In the genomic region with DNA sequence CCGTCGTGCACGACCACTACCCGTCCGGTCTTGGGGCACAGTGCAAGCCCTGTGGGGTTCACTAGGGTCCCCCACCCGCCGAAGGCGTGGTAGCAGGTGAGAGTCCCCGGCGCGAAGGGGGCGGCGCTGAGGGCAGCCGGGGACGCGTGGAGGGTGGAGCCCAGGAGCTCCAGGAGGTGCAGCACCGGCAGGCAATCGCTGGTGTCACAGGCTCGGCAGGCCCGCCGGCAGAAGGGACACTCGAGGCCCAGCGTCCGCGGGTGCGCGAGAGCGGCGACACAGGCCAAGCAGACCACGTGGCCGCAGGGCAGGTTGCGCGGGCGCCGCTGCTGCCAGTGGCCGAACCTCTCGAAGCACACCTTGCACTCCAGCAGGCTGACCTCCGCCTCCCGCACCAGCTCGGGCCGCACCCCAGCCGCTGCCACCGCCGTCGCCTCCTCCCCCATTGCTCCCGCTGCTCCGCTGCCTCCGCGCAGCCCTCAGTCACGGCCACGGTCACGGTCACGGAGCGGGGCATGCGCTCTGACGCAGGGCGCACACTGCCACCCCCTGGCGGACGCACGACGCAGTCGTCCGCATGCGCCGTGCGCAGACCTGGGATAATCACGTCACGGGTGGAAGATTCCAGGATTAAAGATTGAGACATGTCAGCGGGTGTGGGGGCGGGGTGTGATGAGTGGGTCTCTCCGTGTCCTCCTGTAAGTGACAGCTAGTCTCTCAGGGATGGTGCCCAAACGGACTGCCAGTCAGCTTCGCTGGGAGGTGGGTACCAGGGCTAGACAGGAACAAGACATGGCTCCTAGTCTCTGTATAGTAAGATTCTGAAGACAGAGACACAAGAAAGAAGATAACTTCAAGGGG, we compare ENCODE assay signal across 8 mouse cellular contexts. TPM values are rescaled to one million over a fixed set of nuclear protein-coding genes. Genes with fewer than 3 reads are reported as not detected.
DNase-seq lines count a peak whose midpoint lies in the region; ATAC-seq and TF ChIP-seq lines count a peak whose summit lies in the region.

A gene (minus strand): TSS at position 517 of the 861 bp plus-strand sequence.

- no peak within 1 kb of the TSS for H3K27ac ChIP-seq in forebrain, embryonic 13.5 days
- no peak within 1 kb of the TSS for H3K27ac ChIP-seq in heart, postnatal 0 days (ENCODE audit: low read depth)
- H3K27ac ChIP-seq in liver, embryonic 13.5 days = no peak within 1 kb of the TSS

- peak; percentile 63 for DNase-seq in heart, postnatal 0 days (ENCODE audit: low spot score)
- DNase-seq in kidney, postnatal 25 days = peak; percentile 75 to 82
- peak; percentile 28 for DNase-seq in liver, embryonic 13.5 days
- DNase-seq in natural killer cell, adult 2 months (ENCODE audit: low spot score in 2 of 2) = peak; percentile 32 to 59
- DNase-seq in splenic B cell, adult 2 months (ENCODE audit: low read depth, low spot score) = peak; percentile 73

- H3K4me1 ChIP-seq in forebrain, embryonic 13.5 days = peaks cover 9% of the 10 kb centered on the region
- peaks cover 5% of the 10 kb centered on the region; the same call in 1 of the 2 replicates for H3K4me1 ChIP-seq in heart, postnatal 0 days (ENCODE audit: control insufficient read depth, insufficient read depth)
- H3K4me1 ChIP-seq in liver, embryonic 13.5 days (replicated peaks) = peaks cover 10% of the 10 kb centered on the region

- H3K9ac ChIP-seq in forebrain, embryonic 13.5 days = peak within 1 kb of the TSS; percentile 69
- peak within 1 kb of the TSS; percentile 50 for H3K9ac ChIP-seq in heart, postnatal 0 days (replicated peaks; ENCODE audit: low read depth, low read length)
- peak within 1 kb of the TSS; percentile 65 for H3K9ac ChIP-seq in liver, embryonic 13.5 days

- H3K4me2 ChIP-seq in forebrain, embryonic 13.5 days = peak within 1 kb of the TSS; percentile 97
- peak within 1 kb of the TSS; percentile 95 for H3K4me2 ChIP-seq in heart, postnatal 0 days (ENCODE audit: low read depth, low read length)
- H3K4me2 ChIP-seq in liver, embryonic 13.5 days = peak within 1 kb of the TSS; percentile 89

- no peaks in the 10 kb centered on the region for H3K79me2 ChIP-seq in C2C12 (ENCODE audit: control insufficient read depth, insufficient read depth)

- peak; percentile 91 for ATAC-seq in cerebellum, adult (ENCODE audit: insufficient number of reproducible peaks, low FRiP score, low TSS enrichment)
- ATAC-seq in forebrain, embryonic 13.5 days = peak; percentile 94
- ATAC-seq in heart, postnatal 0 days (ENCODE audit: insufficient read depth, low read depth) = peak; percentile 85
- ATAC-seq in liver, embryonic 13.5 days (ENCODE audit: low read depth) = peak; percentile 65

- H3ac ChIP-seq in C2C12 (ENCODE audit: control insufficient read depth, insufficient read length, low read depth) = no peak within 1 kb of the TSS

- no peaks in the 10 kb centered on the region for H3K36me3 ChIP-seq in C2C12 (ENCODE audit: control insufficient read depth, insufficient read depth)
- H3K36me3 ChIP-seq in forebrain, embryonic 13.5 days (ENCODE audit: poor library complexity, severe bottlenecking) = peaks cover 16% of the 10 kb centered on the region
- H3K36me3 ChIP-seq in heart, postnatal 0 days (replicated peaks; ENCODE audit: control insufficient read depth, insufficient read depth, low read length) = no peaks in the 10 kb centered on the region
- no peaks in the 10 kb centered on the region for H3K36me3 ChIP-seq in liver, embryonic 13.5 days
- no peaks in the 10 kb centered on the region for H3K36me3 ChIP-seq in splenic B cell, adult 2 months (ENCODE audit: control insufficient read depth, insufficient read depth, low read length, poor library complexity, severe bottlenecking)

- H3K4me3 ChIP-seq in C2C12 (ENCODE audit: insufficient read depth, poor library complexity, severe bottlenecking) = no peak within 1 kb of the TSS
- peak within 1 kb of the TSS; percentile 56 for H3K4me3 ChIP-seq in forebrain, embryonic 13.5 days
- H3K4me3 ChIP-seq in heart, postnatal 0 days (ENCODE audit: low read depth, low read length) = peak within 1 kb of the TSS; percentile 58
- H3K4me3 ChIP-seq in liver, embryonic 13.5 days (replicated peaks) = peak within 1 kb of the TSS; percentile 63

- H3K27me3 ChIP-seq in C2C12 (ENCODE audit: control insufficient read depth, insufficient read depth, insufficient read length) = no peaks in the 10 kb centered on the region
- peaks cover 8% of the 10 kb centered on the region for H3K27me3 ChIP-seq in forebrain, embryonic 13.5 days
- H3K27me3 ChIP-seq in heart, postnatal 0 days (ENCODE audit: control insufficient read depth, insufficient read depth, low read length) = no peaks in the 10 kb centered on the region
- peaks cover 24% of the 10 kb centered on the region for H3K27me3 ChIP-seq in liver, embryonic 13.5 days
- H3K27me3 ChIP-seq in splenic B cell, adult 2 months (ENCODE audit: control insufficient read depth, insufficient read depth, low read length, poor library complexity, severe bottlenecking) = no peaks in the 10 kb centered on the region

- no peaks in the 10 kb centered on the region for H3K79me3 ChIP-seq in C2C12 (ENCODE audit: low read depth)

- peaks cover 29% of the 10 kb centered on the region for H3K9me3 ChIP-seq in forebrain, embryonic 13.5 days (replicated peaks)
- H3K9me3 ChIP-seq in heart, postnatal 0 days (replicated peaks; ENCODE audit: control insufficient read depth, low read length) = 0 out of 2 replicates have a peak, but pooled peaks cover 6% of the 10 kb centered on the region
- H3K9me3 ChIP-seq in liver, embryonic 13.5 days (replicated peaks) = no peaks in the 10 kb centered on the region

- TF ChIP-seq EP300 in heart, postnatal 0 days (IDR thresholded peaks at IDR 0.05; ENCODE audit: low read depth) = no peak

- TF ChIP-seq CTCF in C2C12 (IDR thresholded peaks at IDR 0.05; ENCODE audit: control insufficient read depth, insufficient read depth, insufficient read length) = peak; percentile 69
- TF ChIP-seq CTCF in heart, postnatal 0 days (IDR thresholded peaks at IDR 0.05; ENCODE audit: low read depth) = peak; percentile 90

- WGBS in forebrain, embryonic 13.5 days = 4% methylated on average over 62 of the region's 73 CpGs
- 4% methylated on average over 71 of the region's 73 CpGs for WGBS in heart, postnatal 0 days
- 3% methylated on average over 69 of the region's 73 CpGs for WGBS in liver, embryonic 13.5 days (ENCODE audit: insufficient replicate concordance)

TF ChIP-seq in C2C12, 6 proteins besides CTCF, POLR2A, EP300 and RAD21:
- TF ChIP-seq MYOD1 (IDR thresholded peaks at IDR 0.05; ENCODE audit: control insufficient read depth, insufficient read length, low read depth) (no peak), CEBPB (IDR thresholded peaks at IDR 0.05; ENCODE audit: low read depth) (no peak), FOSL1 (IDR thresholded peaks at IDR 0.05; ENCODE audit: insufficient read depth, low read length, poor library complexity, severe bottlenecking) (no peak), MAX (IDR thresholded peaks at IDR 0.05) (no peak), MYOG (IDR thresholded peaks at IDR 0.05; ENCODE audit: control insufficient read depth, extremely low read depth, insufficient read length) (no peak), USF1 (IDR thresholded peaks at IDR 0.05; ENCODE audit: low read depth) (no peak)

RNA-seq across cellular contexts. Expression of the gene that starts here (rescaled TPM):
- polyA plus RNA-seq in C2C12 (2012; fragmentation: generic; extraction: Trizol) = 0.05 TPM
- 7.0 and 7.2 TPM in 2 replicates for polyA plus RNA-seq in forebrain, embryonic 13.5 days (2015; fragmentation: Nextera tagmentation; extraction: Ambion mirVana)
- total RNA-seq in heart, postnatal 0 days (2014; rRNA removed; ENCODE audit: low replicate concordance) = 7.1 and 10.2 TPM in 2 replicates
- polyA plus RNA-seq in heart, postnatal 0 days (2015; fragmentation: Nextera tagmentation; extraction: Ambion mirVana) = 3.7 and 5.2 TPM in 2 replicates
- 0.63 and 0.73 TPM in 2 replicates for polyA plus RNA-seq in liver, embryonic 13.5 days (2015; fragmentation: Nextera tagmentation; extraction: Ambion mirVana)

Comparison
In these comparisons a context has a peak if more than half of its experiments do, and no peak if none do; other contexts are left out.
1. Peak in DNase-seq, ATAC-seq, H3K4me3 ChIP-seq, H3K9ac ChIP-seq and H3K4me2 ChIP-seq in liver, embryonic 13.5 days; RNA of the gene not detected or under 1 TPM.
2. DNase-seq: peak in every context shown above with its lines; median percentile 78 in kidney, postnatal 25 days; 73 in splenic B cell, adult 2 months; 63 in heart, postnatal 0 days; 46 in natural killer cell, adult 2 months; 28 in liver, embryonic 13.5 days.